24 mouse cellular contexts compared by ENCODE assay signal in genomic region chr5:46448274-46448673, GRCm38 (mm10).
A peak's percentile ranks its signal among the peaks of the same experiment; 100 is the strongest.
DNase-seq lines count a peak whose midpoint lies in the region; ATAC-seq and TF ChIP-seq lines count a peak whose summit lies in the region.
"Had no signal": no experiment of that assay in that cellular context is flagged by ENCODE, and none has a peak within 500 bp of the region (broad histone marks: within the 10 kb centered on the region; RNA-seq: fewer than 3 reads in every experiment).

No protein-coding gene starts in this region.

- 0 out of 2 replicates have a peak, but pooled peaks have one; percentile 35 for ATAC-seq in hindbrain, postnatal 0 days
- 0 out of 2 replicates have a peak, but pooled peaks have one; percentile 23 for ATAC-seq in lung, embryonic 16.5 days (ENCODE audit: low read depth)
- ATAC-seq in forebrain, embryonic 15.5 days (replicated peaks) = peak; percentile 70
- ATAC-seq in heart, embryonic 11.5 days (replicated peaks; ENCODE audit: insufficient number of reproducible peaks, low FRiP score, low TSS enrichment) = no peak
- ATAC-seq: intestine, embryonic 15.5 days; Patski had no signal

- no peak overlapping the region for H3K4me2 ChIP-seq in hindbrain, postnatal 0 days (ENCODE audit: low read depth, low read length)
- H3K4me2 ChIP-seq in lung, embryonic 16.5 days (ENCODE audit: low read depth, low read length) = no peak overlapping the region
- H3K4me2 ChIP-seq in forebrain, embryonic 15.5 days (replicated peaks) = no peak overlapping the region
- no peak overlapping the region for H3K4me2 ChIP-seq in heart, embryonic 11.5 days
- H3K4me2 ChIP-seq: heart, embryonic 15.5 days; hindbrain, embryonic 14.5 days; intestine, embryonic 15.5 days; limb, embryonic 13.5 days; liver, embryonic 11.5 days; midbrain, embryonic 12.5 days; neural tube, embryonic 13.5 days had no signal

- H3K27me3 ChIP-seq in hindbrain, postnatal 0 days (ENCODE audit: insufficient read depth, low read length) = no peaks in the 10 kb centered on the region
- H3K27me3 ChIP-seq in hindbrain, embryonic 10.5 days (ENCODE audit: insufficient read depth, poor library complexity, severe bottlenecking) = no peaks in the 10 kb centered on the region
- H3K27me3 ChIP-seq in lung, embryonic 16.5 days (ENCODE audit: control insufficient read depth, insufficient read depth, low read depth, low read length) = no peaks in the 10 kb centered on the region
- H3K27me3 ChIP-seq in forebrain, embryonic 15.5 days = no peaks in the 10 kb centered on the region
- no peaks in the 10 kb centered on the region for H3K27me3 ChIP-seq in heart, embryonic 11.5 days (ENCODE audit: control insufficient read depth, insufficient read depth, low read length)
- H3K27me3 ChIP-seq: heart, embryonic 15.5 days; intestine, embryonic 15.5 days; limb, embryonic 13.5 days; neural tube, embryonic 13.5 days; Patski had no signal

- no peaks in the 10 kb centered on the region for H3K9me3 ChIP-seq in hindbrain, postnatal 0 days (ENCODE audit: low read length)
- no peaks in the 10 kb centered on the region for H3K9me3 ChIP-seq in hindbrain, embryonic 10.5 days
- H3K9me3 ChIP-seq in lung, embryonic 16.5 days (ENCODE audit: control insufficient read depth, low read length) = no peaks in the 10 kb centered on the region
- no peaks in the 10 kb centered on the region for H3K9me3 ChIP-seq in forebrain, embryonic 15.5 days
- H3K9me3 ChIP-seq in heart, embryonic 11.5 days (replicated peaks; ENCODE audit: control insufficient read depth, low read length) = no peaks in the 10 kb centered on the region
- H3K9me3 ChIP-seq: heart, embryonic 15.5 days; intestine, embryonic 15.5 days; limb, embryonic 13.5 days; midbrain, embryonic 12.5 days; neural tube, embryonic 13.5 days had no signal

- H3K4me3 ChIP-seq in hindbrain, postnatal 0 days (ENCODE audit: low read length) = no peak overlapping the region
- H3K4me3 ChIP-seq in hindbrain, embryonic 10.5 days = no peak overlapping the region
- H3K4me3 ChIP-seq in lung, embryonic 16.5 days (ENCODE audit: low read length) = no peak overlapping the region
- H3K4me3 ChIP-seq in forebrain, embryonic 15.5 days = no peak overlapping the region
- no peak overlapping the region for H3K4me3 ChIP-seq in heart, embryonic 11.5 days (ENCODE audit: low read depth, low read length)
- H3K4me3 ChIP-seq: erythroblast, embryonic 14.5 days; heart, embryonic 15.5 days; intestine, embryonic 15.5 days; layer of hippocampus, adult 2 months; left cerebral cortex, adult 2 months; limb, embryonic 13.5 days; midbrain, embryonic 12.5 days; neural tube, embryonic 13.5 days had no signal

- H3K36me3 ChIP-seq in hindbrain, postnatal 0 days (ENCODE audit: insufficient read depth, low read length) = no peaks in the 10 kb centered on the region
- no peaks in the 10 kb centered on the region for H3K36me3 ChIP-seq in hindbrain, embryonic 10.5 days
- no peaks in the 10 kb centered on the region for H3K36me3 ChIP-seq in lung, embryonic 16.5 days (ENCODE audit: control insufficient read depth, insufficient read depth, low read length)
- no peaks in the 10 kb centered on the region for H3K36me3 ChIP-seq in forebrain, embryonic 15.5 days
- no peaks in the 10 kb centered on the region for H3K36me3 ChIP-seq in heart, embryonic 11.5 days (ENCODE audit: control insufficient read depth, insufficient read depth, low read length)
- H3K36me3 ChIP-seq: heart, embryonic 15.5 days; intestine, embryonic 15.5 days; limb, embryonic 13.5 days; midbrain, embryonic 12.5 days; neural tube, embryonic 13.5 days had no signal

- H3K4me1 ChIP-seq in hindbrain, postnatal 0 days (ENCODE audit: insufficient read depth, low read length) = no peaks in the 10 kb centered on the region
- H3K4me1 ChIP-seq in hindbrain, embryonic 10.5 days (replicated peaks) = peaks cover 20% of the 10 kb centered on the region
- H3K4me1 ChIP-seq in lung, embryonic 16.5 days (replicated peaks; ENCODE audit: control insufficient read depth, insufficient read depth, low read length) = peaks cover 12% of the 10 kb centered on the region; the same call in 1 of the 2 replicates
- peaks cover 24% of the 10 kb centered on the region for H3K4me1 ChIP-seq in forebrain, embryonic 15.5 days
- 0 out of 2 replicates have a peak, but pooled peaks cover 3% of the 10 kb centered on the region for H3K4me1 ChIP-seq in heart, embryonic 11.5 days (ENCODE audit: control insufficient read depth, insufficient read depth, low read length)
- H3K4me1 ChIP-seq: intestine, embryonic 15.5 days had no signal

- H3K27ac ChIP-seq in hindbrain, postnatal 0 days = no peak overlapping the region
- no peak overlapping the region for H3K27ac ChIP-seq in hindbrain, embryonic 10.5 days
- H3K27ac ChIP-seq in lung, embryonic 16.5 days (ENCODE audit: low read length) = no peak overlapping the region
- H3K27ac ChIP-seq in forebrain, embryonic 15.5 days (replicated peaks) = no peak overlapping the region
- H3K27ac ChIP-seq in heart, embryonic 11.5 days (ENCODE audit: low read depth, low read length) = no peak overlapping the region
- H3K27ac ChIP-seq: heart, embryonic 15.5 days; hindbrain, embryonic 14.5 days; intestine, embryonic 15.5 days; layer of hippocampus, adult 2 months; left cerebral cortex, adult 2 months; limb, embryonic 13.5 days; midbrain, embryonic 12.5 days; neural tube, embryonic 13.5 days had no signal

- TF ChIP-seq CTCF in hindbrain, postnatal 0 days (IDR thresholded peaks at IDR 0.05; ENCODE audit: low read depth) = no peak

- 34% methylated on average over 4 of the region's 4 CpGs for WGBS in hindbrain, postnatal 0 days
- 82% methylated on average over 4 of the region's 4 CpGs for whole genome bisulfite sequencing in hindbrain, embryonic 10.5 days
- 43% methylated on average over 4 of the region's 4 CpGs for WGBS in lung, embryonic 16.5 days
- 43% methylated on average over 4 of the region's 4 CpGs for WGBS in forebrain, embryonic 15.5 days
- 66% methylated on average over 4 of the region's 4 CpGs for WGBS in heart, embryonic 11.5 days (ENCODE audit: insufficient replicate concordance)

- peak; percentile 17 to 47 for DNase-seq in cerebellum, postnatal 25 days
- DNase-seq in cerebellum, adult 11 months = no peak
- DNase-seq in hindbrain, postnatal 0 days (ENCODE audit: low spot score) = peak; percentile 56
- no peak for DNase-seq in hindbrain, embryonic 10.5 days (ENCODE audit: low spot score)
- DNase-seq in lung, postnatal 36 days = no peak
- DNase-seq: adrenal gland, postnatal 10 days; gastrocnemius, postnatal 14 days; kidney, adult 2 months; kidney, postnatal 36 days; thymus, postnatal 4 days had no signal

- H3K9ac ChIP-seq in hindbrain, postnatal 0 days (replicated peaks; ENCODE audit: low read length) = no peak overlapping the region
- no peak overlapping the region for H3K9ac ChIP-seq in lung, embryonic 16.5 days (ENCODE audit: low read length)
- H3K9ac ChIP-seq in forebrain, embryonic 15.5 days (replicated peaks) = no peak overlapping the region
- H3K9ac ChIP-seq in heart, embryonic 11.5 days (ENCODE audit: low read depth, low read length) = no peak overlapping the region
- H3K9ac ChIP-seq: heart, embryonic 15.5 days; hindbrain, embryonic 14.5 days; intestine, embryonic 15.5 days; limb, embryonic 13.5 days; midbrain, embryonic 12.5 days; neural tube, embryonic 13.5 days had no signal

Comparison
In these comparisons a context has a peak if more than half of its experiments do, and no peak if none do; other contexts are left out.
1. DNase-seq: peak in cerebellum, postnatal 25 days (2 of 2) and hindbrain, postnatal 0 days (single experiment); none in cerebellum, adult 11 months (single experiment), hindbrain, embryonic 10.5 days (single experiment) and lung, postnatal 36 days (single experiment).